Mouse (Mus musculus) embryonic fibroblast, embryonic 13.5 days (primary cell): Measurements from ENCODE around the gene Cdadc1.

Source experiments
- CTCF ChIP-seq: IDR thresholded peaks from 2 replicates; pipeline ENCODE4 v1.5.1; 2011; ENCODE audit warnings: mild to moderate bottlenecking, control low read depth, low read length, moderate library complexity, borderline replicate concordance; ENCODE audit not compliant: insufficient read depth
- POLR2A ChIP-seq: IDR thresholded peaks from 2 replicates; pipeline ENCODE4 v1.6.1; 2011; ENCODE audit warnings: low read depth, mild to moderate bottlenecking, control low read depth, low read length, moderate library complexity

- TF ChIP-seq POLR2A (no peak), CTCF (no peak)
Observed at GRCm38 (mm10) chr14:59627823-59628222, 30.1 kb upstream of the Cdadc1 start.
